Mouse (Mus musculus) spleen, adult 2 months (tissue): ENCODE data around the gene Gosr1.

Experiments
- CTCF ChIP-seq: fragments of 200-500 bp; IDR thresholded peaks from 2 replicates; pipeline ENCODE4 v1.5.1; 2011; ENCODE audit warnings: mild to moderate bottlenecking, inconsistent platforms; ENCODE audit not compliant: insufficient read depth, insufficient read length, insufficient replicate concordance; ENCODE audit errors: extremely low read depth
- POLR2A ChIP-seq: fragments of 200-500 bp; IDR thresholded peaks from 2 replicates; pipeline ENCODE4 v1.6.1; 2011; ENCODE audit warnings: low read depth, low read length, inconsistent platforms

DNA sequence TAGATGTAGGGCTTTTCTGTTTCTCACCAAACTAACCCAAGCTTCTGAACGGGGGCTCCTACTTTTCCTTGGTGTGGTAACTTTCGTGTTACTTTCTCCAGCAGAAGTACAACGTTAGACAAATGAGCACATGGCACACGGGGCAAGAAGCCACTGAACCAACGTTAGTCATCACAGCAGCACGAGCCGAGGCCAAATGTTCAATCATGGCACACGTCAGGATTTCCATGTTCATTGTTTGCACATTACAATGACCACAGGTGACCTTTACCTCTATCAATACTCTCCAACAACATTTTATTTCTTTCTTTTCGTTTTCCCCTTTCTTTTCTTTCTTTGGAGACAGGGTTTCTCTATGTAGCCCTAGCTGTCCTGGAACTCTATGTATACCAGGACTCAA lies 14.6 kb downstream of the Gosr1 start:
- TF ChIP-seq CTCF (no peak), POLR2A (no peak)
